Mouse (Mus musculus) liver, embryonic 15.5 days (tissue): Measurements from ENCODE around the gene Prkn. TPM values are rescaled to one million over a fixed set of nuclear protein-coding genes. Genes with fewer than 3 reads are reported as not detected.

Source experiments
- ATAC-seq: fragments of 200-750 bp; cut with Nextera tagmentation; 2 replicates; pipeline ENCODE4 v1.8.0; 2017; ENCODE audit warnings: moderate number of reproducible peaks, mild to moderate bottlenecking, moderate library complexity; ENCODE audit not compliant: insufficient read depth
- H3K27ac ChIP-seq: fragments of 300-500 bp; sonication (generic); replicated peaks from 2 replicates; pipeline ENCODE4 v1.5.1; 2015; ENCODE audit warnings: mild to moderate bottlenecking, inconsistent platforms
- H3K27me3 ChIP-seq: fragments of 300-500 bp; sonication (generic); 2 replicates; pipeline ENCODE4 v1.6.1; 2015; ENCODE audit warnings: mild to moderate bottlenecking, inconsistent platforms
- H3K36me3 ChIP-seq: fragments of 300-500 bp; sonication (generic); replicated peaks from 2 replicates; pipeline ENCODE4 v1.6.1; 2015; ENCODE audit warnings: moderate library complexity, mild to moderate bottlenecking, inconsistent platforms
- H3K4me1 ChIP-seq: fragments of 300-500 bp; sonication (generic); replicated peaks from 2 replicates; pipeline ENCODE4 v1.6.1; 2015; ENCODE audit warnings: inconsistent platforms
- H3K4me2 ChIP-seq: fragments of 300-500 bp; sonication (generic); 2 replicates; pipeline ENCODE4 v1.6.1; 2015; ENCODE audit warnings: moderate library complexity, mild to moderate bottlenecking, inconsistent platforms
- H3K4me3 ChIP-seq: fragments of 300-500 bp; sonication (generic); replicated peaks from 2 replicates; pipeline ENCODE4 v1.5.1; 2015; ENCODE audit warnings: mild to moderate bottlenecking, inconsistent platforms
- H3K9ac ChIP-seq: fragments of 300-500 bp; sonication (generic); 2 replicates; pipeline ENCODE4 v1.6.1; 2015; ENCODE audit warnings: moderate library complexity, mild to moderate bottlenecking, inconsistent platforms
- H3K9me3 ChIP-seq: fragments of 300-500 bp; sonication (generic); replicated peaks from 2 replicates; pipeline ENCODE4 v1.6.1; 2016; ENCODE audit warnings: inconsistent platforms
- WGBS: fragments of 180-500 bp; shearing (Covaris S2); methylation state at CpG from one replicate; pipeline ENCODE4 v1.1.7; 2015; ENCODE audit warnings: mixed read lengths; ENCODE audit not compliant: insufficient replicate concordance; 5-methylcytosine and 5-hydroxymethylcytosine counted together
- polyA plus RNA-seq: library from polyadenylated mRNA; unstranded; fragments of >200 nt; fragmentation: Nextera tagmentation; extraction: Ambion mirVana; gene quantifications from 2 replicates; pipeline ENCODE4 v1.2.1, GENCODE M21; 2015

Gene Prkn
- polyA plus RNA-seq, 1 experiment from 2014 or later: 0.38 TPM

DNA sequence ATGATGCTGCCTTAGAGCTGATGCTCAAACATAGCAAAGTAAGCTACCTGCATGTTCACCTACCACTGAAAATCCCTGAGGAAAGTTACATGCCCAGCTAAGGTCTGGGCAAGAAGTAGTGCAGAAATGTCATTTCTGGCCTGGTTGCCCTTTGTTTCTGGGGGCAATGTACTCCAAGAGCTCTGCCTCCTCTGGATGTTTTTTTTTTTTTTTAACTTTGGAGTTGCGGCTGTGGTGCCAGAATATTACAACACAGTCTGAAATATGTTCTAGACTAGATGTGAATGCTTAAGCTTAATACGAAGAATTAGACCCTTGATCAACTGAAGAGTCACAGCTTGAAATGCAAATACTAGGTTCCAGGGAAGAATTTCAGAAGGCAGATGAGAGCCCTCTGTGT lies 911.1 kb downstream of the Prkn start:
- no peaks in the 10 kb centered on the region for H3K9me3 ChIP-seq
- 65% methylated on average over 2 of the region's 2 CpGs for WGBS
- no peaks in the 10 kb centered on the region for H3K36me3 ChIP-seq
- no peak for ATAC-seq
- no peak overlapping the region for H3K4me3 ChIP-seq
- H3K27ac ChIP-seq: no peak overlapping the region
- no peaks in the 10 kb centered on the region for H3K27me3 ChIP-seq
- no peaks in the 10 kb centered on the region for H3K4me1 ChIP-seq
- no peak overlapping the region for H3K4me2 ChIP-seq
- H3K9ac ChIP-seq: no peak overlapping the region

DNA sequence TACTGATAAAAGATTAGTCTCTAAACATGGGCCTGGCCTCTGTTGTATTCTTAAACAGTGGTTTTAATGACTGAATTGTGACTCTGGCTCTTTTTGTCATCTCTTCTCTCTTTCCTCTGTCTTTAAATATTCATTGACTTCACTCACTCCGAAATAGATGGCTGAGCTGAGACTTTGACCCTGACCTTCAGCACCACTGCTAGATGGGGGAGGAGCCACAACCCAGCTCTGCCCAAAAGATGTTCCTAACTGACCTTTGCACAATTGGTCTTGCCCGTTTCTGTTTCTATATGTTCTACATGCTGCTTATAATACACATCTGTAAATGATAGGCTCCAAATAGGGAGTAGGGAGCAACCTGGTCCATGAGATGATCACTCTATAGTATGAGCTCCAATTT lies 912.5 kb downstream of the Prkn start:
- H3K4me2 ChIP-seq: no peak overlapping the region
- no peak overlapping the region for H3K9ac ChIP-seq
- H3K27ac ChIP-seq: no peak overlapping the region
- H3K36me3 ChIP-seq: no peaks in the 10 kb centered on the region
- no peak overlapping the region for H3K4me3 ChIP-seq
- 26% methylated on average over 2 of the region's 2 CpGs for WGBS
- no peaks in the 10 kb centered on the region for H3K4me1 ChIP-seq
- H3K9me3 ChIP-seq: no peaks in the 10 kb centered on the region
- ATAC-seq: no peak
- no peaks in the 10 kb centered on the region for H3K27me3 ChIP-seq

DNA sequence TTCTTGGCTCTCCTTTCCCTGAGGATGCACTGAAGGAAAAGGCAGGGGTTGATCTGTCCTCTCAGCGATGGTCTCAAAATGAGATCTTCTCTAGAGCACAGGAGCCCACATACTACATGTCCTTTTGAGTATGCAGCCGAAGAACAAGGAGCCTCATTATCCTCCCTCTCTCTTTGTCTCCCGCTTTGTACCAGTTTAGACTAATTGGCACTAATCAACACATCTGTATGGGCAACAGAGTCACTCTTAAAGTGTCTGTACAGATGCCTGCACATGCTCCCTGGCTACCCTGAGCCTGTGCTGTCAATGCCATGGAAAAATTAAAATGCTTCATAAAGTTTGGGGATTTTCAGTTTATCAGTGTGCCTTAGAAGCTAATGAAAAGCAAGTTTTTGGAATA lies 924.9 kb downstream of the Prkn start:
- no peaks in the 10 kb centered on the region for H3K4me1 ChIP-seq
- H3K9ac ChIP-seq: no peak overlapping the region
- H3K9me3 ChIP-seq: no peaks in the 10 kb centered on the region
- H3K27me3 ChIP-seq: no peaks in the 10 kb centered on the region
- no peak overlapping the region for H3K27ac ChIP-seq
- no peak for ATAC-seq
- no peaks in the 10 kb centered on the region for H3K36me3 ChIP-seq
- no peak overlapping the region for H3K4me3 ChIP-seq
- no peak overlapping the region for H3K4me2 ChIP-seq
- 58% methylated on average over 3 of the region's 3 CpGs for WGBS

DNA sequence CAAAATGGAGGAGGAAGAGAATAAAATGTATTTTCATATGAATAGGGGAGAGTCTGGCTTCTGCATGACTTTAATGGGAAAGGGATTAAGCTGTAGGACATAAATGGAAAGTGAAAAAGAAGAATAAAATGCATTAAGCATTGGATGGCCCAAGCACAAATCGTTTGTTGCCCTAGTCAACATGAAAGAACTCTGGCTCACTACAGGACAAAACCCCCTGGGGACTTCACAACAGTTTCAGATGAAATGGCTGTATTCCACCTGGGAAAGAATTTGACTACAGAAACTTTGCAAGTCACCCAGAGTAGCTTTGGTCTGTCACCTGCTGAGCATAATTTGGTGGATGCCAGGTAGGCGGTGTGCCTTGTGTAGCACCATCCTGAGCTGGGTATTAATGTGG lies 925.4 kb downstream of the Prkn start:
- Histone ChIP-seq H3K9ac (no peak overlapping the region), H3K4me2 (no peak overlapping the region), H3K36me3 (no peaks in the 10 kb centered on the region), H3K27ac (no peak overlapping the region), H3K4me1 (no peaks in the 10 kb centered on the region), H3K4me3 (no peak overlapping the region), H3K9me3 (no peaks in the 10 kb centered on the region), H3K27me3 (no peaks in the 10 kb centered on the region)
- ATAC-seq: no peak
- 35% methylated on average over 2 of the region's 2 CpGs for WGBS

DNA sequence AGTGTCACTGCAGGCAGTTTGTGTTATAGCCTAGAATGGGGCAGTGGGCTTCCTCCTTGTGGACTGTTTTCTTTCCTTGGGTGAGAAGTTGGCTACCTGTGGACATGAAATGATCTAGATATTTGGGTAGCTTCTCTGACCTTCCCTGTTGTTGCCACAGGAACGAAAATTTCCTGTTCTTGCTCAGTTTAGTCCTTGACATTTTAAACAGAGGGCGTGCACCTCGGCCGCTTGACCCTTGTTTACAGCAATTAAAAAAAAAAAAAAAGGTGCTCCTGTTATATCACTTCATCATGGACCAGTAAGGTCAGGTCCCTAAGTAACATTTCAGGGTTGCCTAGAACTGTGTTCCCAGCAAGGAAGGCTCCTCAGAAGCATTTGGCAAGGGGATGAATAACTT lies 927.1 kb downstream of the Prkn start:
- Histone ChIP-seq H3K9ac (no peak overlapping the region), H3K4me1 (no peaks in the 10 kb centered on the region), H3K4me2 (no peak overlapping the region), H3K9me3 (no peaks in the 10 kb centered on the region), H3K27me3 (no peaks in the 10 kb centered on the region), H3K36me3 (no peaks in the 10 kb centered on the region), H3K27ac (no peak overlapping the region), H3K4me3 (no peak overlapping the region)
- no peak for ATAC-seq
- WGBS: 55% methylated on average over 4 of the region's 4 CpGs

DNA sequence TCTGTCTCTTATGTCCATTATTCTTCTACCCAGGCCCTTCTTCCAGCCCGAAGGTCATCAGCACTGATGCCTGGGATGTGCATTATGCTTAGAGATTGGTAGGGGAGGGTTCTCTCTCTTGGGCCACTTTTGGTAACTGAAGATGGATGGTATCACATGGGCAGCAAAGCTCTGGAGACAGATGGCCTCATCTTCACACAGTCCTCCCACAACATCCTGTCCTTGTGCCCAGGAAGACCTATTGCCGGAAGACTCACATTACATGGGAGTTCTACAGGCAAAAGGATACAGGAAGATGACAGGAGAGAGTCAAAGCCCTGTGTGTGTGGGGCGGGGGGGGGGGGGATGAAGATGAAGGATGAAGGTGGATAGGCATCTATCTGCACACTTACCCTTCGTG lies 928.2 kb downstream of the Prkn start:
- no peaks in the 10 kb centered on the region for H3K27me3 ChIP-seq
- no peak overlapping the region for H3K9ac ChIP-seq
- H3K4me3 ChIP-seq: no peak overlapping the region
- H3K36me3 ChIP-seq: no peaks in the 10 kb centered on the region
- no peaks in the 10 kb centered on the region for H3K4me1 ChIP-seq
- no peak overlapping the region for H3K27ac ChIP-seq
- H3K9me3 ChIP-seq: no peaks in the 10 kb centered on the region
- no peak for ATAC-seq
- no peak overlapping the region for H3K4me2 ChIP-seq
- WGBS: 46% methylated on average over 4 of the region's 4 CpGs

GRCm38 (mm10) chr17:11768971-11769370 lies 928.8 kb downstream of the Prkn start:
- H3K27ac ChIP-seq: no peak overlapping the region
- no peaks in the 10 kb centered on the region for H3K27me3 ChIP-seq
- no peaks in the 10 kb centered on the region for H3K36me3 ChIP-seq
- H3K9ac ChIP-seq: no peak overlapping the region
- no peak overlapping the region for H3K4me3 ChIP-seq
- ATAC-seq: no peak
- H3K4me2 ChIP-seq: no peak overlapping the region
- WGBS: 65% methylated on average over 1 of the region's 1 CpGs
- no peaks in the 10 kb centered on the region for H3K4me1 ChIP-seq
- no peaks in the 10 kb centered on the region for H3K9me3 ChIP-seq

DNA sequence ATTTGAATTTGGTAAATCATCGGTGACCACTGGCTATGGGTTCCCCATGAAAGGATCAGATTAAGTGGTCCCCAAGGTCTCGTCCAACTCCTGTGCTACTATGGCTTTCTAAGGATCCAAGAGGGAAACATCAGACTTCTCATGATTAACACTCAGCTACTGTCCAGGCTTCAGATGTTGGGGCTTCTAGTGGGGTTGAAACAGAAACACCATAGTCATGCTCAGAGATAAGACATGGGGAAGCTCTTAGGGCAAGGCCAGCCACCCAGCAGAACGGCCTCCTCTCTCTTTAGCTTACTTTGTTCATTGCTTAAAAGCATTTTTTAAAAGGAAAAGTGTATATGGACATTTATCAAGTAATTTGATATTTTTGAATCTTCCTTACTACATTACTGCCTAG lies 929.3 kb downstream of the Prkn start:
- no peak overlapping the region for H3K4me3 ChIP-seq
- H3K4me2 ChIP-seq: no peak overlapping the region
- no peak for ATAC-seq
- H3K27me3 ChIP-seq: no peaks in the 10 kb centered on the region
- 43% methylated on average over 3 of the region's 3 CpGs for WGBS
- H3K4me1 ChIP-seq: no peaks in the 10 kb centered on the region
- H3K27ac ChIP-seq: no peak overlapping the region
- no peaks in the 10 kb centered on the region for H3K9me3 ChIP-seq
- no peak overlapping the region for H3K9ac ChIP-seq
- no peaks in the 10 kb centered on the region for H3K36me3 ChIP-seq

GRCm38 (mm10) chr17:11779547-11779946 lies 939.4 kb downstream of the Prkn start:
- Histone ChIP-seq H3K4me3 (no peak overlapping the region), H3K36me3 (no peaks in the 10 kb centered on the region)

DNA sequence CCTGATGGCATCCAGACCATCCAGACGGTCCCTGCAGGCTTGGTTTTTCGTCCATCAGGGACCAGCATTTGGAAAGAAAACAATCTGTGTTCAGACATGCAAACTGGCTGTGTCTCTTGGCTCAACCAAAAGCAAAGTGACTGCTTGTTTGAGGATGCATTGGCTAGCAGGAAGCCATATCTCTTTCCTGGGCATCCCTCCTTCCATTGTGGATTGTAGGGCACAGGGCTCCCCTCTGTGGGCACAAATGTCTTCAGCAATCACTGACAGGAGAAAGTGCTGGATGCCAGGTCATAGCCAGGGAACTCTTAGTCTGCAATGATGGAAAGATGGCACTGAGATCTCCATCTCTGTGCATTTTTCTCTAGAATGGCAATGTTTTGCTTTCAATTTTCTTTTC lies 939.8 kb downstream of the Prkn start:
- no peak overlapping the region for H3K4me3 ChIP-seq
- H3K27me3 ChIP-seq: no peaks in the 10 kb centered on the region
- H3K4me1 ChIP-seq: no peaks in the 10 kb centered on the region
- H3K9ac ChIP-seq: no peak overlapping the region
- 59% methylated on average over 2 of the region's 2 CpGs for WGBS
- no peak for ATAC-seq
- no peaks in the 10 kb centered on the region for H3K9me3 ChIP-seq
- H3K27ac ChIP-seq: no peak overlapping the region
- no peak overlapping the region for H3K4me2 ChIP-seq
- no peaks in the 10 kb centered on the region for H3K36me3 ChIP-seq

More at GRCm38 (mm10) chr17:11779547-11779946, 939.4 kb downstream of the Prkn start:
- Histone ChIP-seq H3K9ac (no peak overlapping the region), H3K27ac (no peak overlapping the region), H3K4me1 (no peaks in the 10 kb centered on the region), H3K27me3 (no peaks in the 10 kb centered on the region), H3K4me2 (no peak overlapping the region), H3K9me3 (no peaks in the 10 kb centered on the region)
- WGBS: 66% methylated on average over 11 of the region's 12 CpGs
- no peak for ATAC-seq

DNA sequence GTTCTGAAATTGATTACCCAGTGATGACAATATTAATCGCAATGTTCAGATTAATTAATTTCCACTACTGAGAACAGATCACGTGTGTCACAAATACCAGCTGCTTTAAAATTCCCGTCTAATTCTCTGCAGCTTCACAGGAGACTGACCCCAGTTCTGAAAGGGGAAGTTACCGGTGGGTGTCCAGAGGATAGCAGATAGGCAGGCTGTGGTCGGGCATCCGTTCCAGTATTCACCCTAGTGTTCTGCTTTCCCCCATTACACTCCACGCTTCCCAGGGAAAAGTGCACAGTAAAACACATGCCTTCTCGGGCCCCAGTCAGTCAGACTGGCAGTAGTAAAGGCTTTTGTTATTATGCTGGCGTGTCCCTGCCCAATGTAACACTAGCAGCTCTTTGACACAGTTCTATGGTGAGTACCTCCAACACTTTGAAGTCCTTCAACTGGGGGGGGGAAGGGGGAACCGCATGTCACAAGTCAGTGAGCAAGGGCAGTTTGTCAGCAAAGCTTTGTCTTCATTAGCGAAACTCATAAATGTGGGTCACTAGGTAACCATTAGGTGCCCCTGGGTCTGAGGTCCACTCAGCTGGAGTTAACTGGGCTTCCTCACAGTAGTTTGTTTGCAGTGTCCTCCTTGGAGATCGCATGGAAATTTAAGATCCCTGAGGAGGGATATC lies 940.8 kb downstream of the Prkn start:
- Histone ChIP-seq H3K27me3 (no peaks in the 10 kb centered on the region), H3K4me3 (no peak overlapping the region), H3K4me2 (no peak overlapping the region), H3K36me3 (no peaks in the 10 kb centered on the region), H3K4me1 (no peaks in the 10 kb centered on the region), H3K27ac (no peak overlapping the region), H3K9ac (no peak overlapping the region), H3K9me3 (no peaks in the 10 kb centered on the region)
- WGBS: 31% methylated on average over 12 of the region's 12 CpGs
- ATAC-seq: no peak

GRCm38 (mm10) chr17:11788270-11788936 lies 948.2 kb downstream of the Prkn start:
- Histone ChIP-seq H3K9ac (no peak overlapping the region), H3K27me3 (no peaks in the 10 kb centered on the region), H3K4me1 (no peaks in the 10 kb centered on the region), H3K36me3 (no peaks in the 10 kb centered on the region), H3K9me3 (no peaks in the 10 kb centered on the region), H3K4me2 (no peak overlapping the region), H3K27ac (no peak overlapping the region), H3K4me3 (no peak overlapping the region)
- WGBS: 17% methylated on average over 9 of the region's 9 CpGs
- no peak for ATAC-seq
